Mouse (Mus musculus): Measurements from ENCODE around the gene a. TPM values are rescaled to one million over a fixed set of nuclear protein-coding genes. Genes with fewer than 3 reads are reported as not detected.
"Not testable (repeated sequence)": the region's sequence is repeated elsewhere in the genome, so short reads cannot be mapped to it uniquely, and the experiment has no call there.

Gene a
- polyA plus RNA-seq, 1 experiment from 2014 or later = 0.18 TPM

DNA sequence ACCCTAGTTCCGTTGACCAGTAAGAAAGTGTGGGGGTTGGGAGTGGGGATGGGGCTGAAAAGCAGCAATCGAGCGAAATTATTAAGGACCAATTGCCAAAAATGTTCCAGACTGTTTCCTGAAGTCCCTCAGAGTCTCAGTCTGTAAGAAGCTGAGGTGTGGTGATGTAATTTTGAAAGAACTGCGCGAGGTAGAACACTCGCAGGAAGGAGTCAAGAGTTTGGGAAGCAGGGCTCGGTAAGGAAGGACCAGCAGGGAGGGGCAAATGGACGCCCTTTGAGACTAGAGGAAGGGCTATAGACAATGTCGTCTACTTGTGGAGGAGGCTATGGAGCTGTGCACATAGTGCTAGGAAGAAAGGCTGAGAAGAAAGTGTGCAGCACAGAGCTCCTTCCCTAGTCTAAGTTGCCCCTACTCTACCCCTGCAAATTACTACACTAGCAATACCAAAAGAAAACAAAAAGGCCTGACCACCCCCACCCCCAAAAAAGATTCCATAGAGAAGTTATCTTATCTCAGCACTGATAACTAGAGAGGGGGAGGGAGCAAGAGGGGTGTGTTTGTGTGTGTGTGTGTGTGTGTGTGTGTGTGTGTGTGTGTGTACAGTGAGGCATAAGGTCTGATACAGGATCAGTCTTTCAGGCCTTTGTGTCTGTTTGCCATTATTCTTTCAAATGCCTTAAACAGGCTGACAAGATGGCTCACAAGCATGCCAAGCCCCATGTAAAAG is 260.6 kb downstream of the a start:
- 11% methylated on average over 9 of the region's 9 CpGs for WGBS
- H3K4me3 ChIP-seq (ENCODE audit: low read depth, low read length) = peak overlapping the region; percentile 44
- no peak for ATAC-seq
- peaks cover 13% of the 10 kb centered on the region; the same call in 1 of the 2 replicates for H3K4me1 ChIP-seq (replicated peaks; ENCODE audit: control insufficient read depth, insufficient read depth, low read length)
- H3K27me3 ChIP-seq (replicated peaks; ENCODE audit: control insufficient read depth, insufficient read depth, low read length) = no peaks in the 10 kb centered on the region
- H3K27ac ChIP-seq (ENCODE audit: low read depth, low read length) = 0 out of 2 replicates have a peak overlapping the region, but pooled peaks have one; percentile 64
- no peak for TF ChIP-seq CTCF (IDR thresholded peaks at IDR 0.05; ENCODE audit: low read depth)
- H3K36me3 ChIP-seq (ENCODE audit: control insufficient read depth, insufficient read depth) = no peaks in the 10 kb centered on the region
- H3K9me3 ChIP-seq (ENCODE audit: control insufficient read depth) = no peaks in the 10 kb centered on the region
- H3K4me2 ChIP-seq (replicated peaks; ENCODE audit: low read depth) = peak overlapping the region; percentile 76
- no peak overlapping the region for H3K9ac ChIP-seq (ENCODE audit: low read depth, low read length)

DNA sequence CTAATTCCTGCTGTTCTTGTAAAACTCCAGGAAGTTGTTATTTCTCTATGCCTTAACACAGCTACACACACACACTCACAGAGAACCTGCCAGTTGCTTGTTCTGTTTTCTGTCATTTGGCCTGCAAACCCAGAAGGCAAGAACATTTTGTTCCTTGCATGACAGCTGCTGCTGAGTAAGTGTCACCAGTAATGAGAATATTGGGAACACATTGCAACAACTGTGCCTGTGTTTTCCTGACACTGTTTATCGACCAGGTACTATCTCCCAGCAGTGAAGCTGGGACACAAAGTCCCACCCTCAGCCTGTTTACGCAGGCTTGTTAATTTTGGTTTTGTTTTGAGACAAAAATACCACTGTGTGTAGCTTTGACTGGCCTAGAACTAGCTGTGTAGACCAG is 261.5 kb downstream of the a start:
- whole genome bisulfite sequencing = 72% methylated on average over 2 of the region's 2 CpGs
- no peaks in the 10 kb centered on the region for H3K9me3 ChIP-seq (ENCODE audit: control insufficient read depth)
- H3K9ac ChIP-seq (ENCODE audit: low read depth, low read length) = no peak overlapping the region
- H3K27ac ChIP-seq (ENCODE audit: low read depth, low read length) = no peak overlapping the region
- H3K4me2 ChIP-seq (replicated peaks; ENCODE audit: low read depth) = no peak overlapping the region
- TF ChIP-seq CTCF (IDR thresholded peaks at IDR 0.05; ENCODE audit: low read depth) = no peak
- no peak for ATAC-seq
- no peaks in the 10 kb centered on the region for H3K36me3 ChIP-seq (ENCODE audit: control insufficient read depth, insufficient read depth)
- no peaks in the 10 kb centered on the region for H3K27me3 ChIP-seq (replicated peaks; ENCODE audit: control insufficient read depth, insufficient read depth, low read length)
- peaks cover 13% of the 10 kb centered on the region; the same call in 1 of the 2 replicates for H3K4me1 ChIP-seq (replicated peaks; ENCODE audit: control insufficient read depth, insufficient read depth, low read length)
- H3K4me3 ChIP-seq (ENCODE audit: low read depth, low read length) = no peak overlapping the region

DNA sequence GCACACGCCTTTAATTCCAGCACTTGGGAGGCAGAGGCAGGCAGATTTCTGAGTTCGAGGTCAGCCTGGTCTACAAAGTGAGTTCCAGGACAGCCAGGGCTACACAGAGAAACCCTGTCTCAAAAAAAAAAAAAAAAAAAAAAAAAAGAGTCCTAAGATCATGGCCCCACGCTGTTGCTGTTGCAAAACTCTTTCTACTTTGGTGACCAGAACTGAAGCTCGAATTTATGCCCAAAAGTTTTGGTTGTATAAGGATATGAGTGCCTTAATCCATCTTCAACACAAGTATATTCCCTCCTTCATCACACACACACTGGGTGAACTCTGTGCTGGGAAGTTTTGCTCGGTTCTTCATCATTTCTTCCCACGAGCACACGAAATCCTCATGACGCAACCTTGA is 262.3 kb downstream of the a start:
- H3K27ac ChIP-seq (ENCODE audit: low read depth, low read length); H3K27me3 ChIP-seq (replicated peaks; ENCODE audit: control insufficient read depth, insufficient read depth, low read length); H3K4me3 ChIP-seq (ENCODE audit: low read depth, low read length); H3K4me2 ChIP-seq (replicated peaks; ENCODE audit: low read depth); H3K36me3 ChIP-seq (ENCODE audit: control insufficient read depth, insufficient read depth); ATAC-seq; H3K9ac ChIP-seq (ENCODE audit: low read depth, low read length); H3K9me3 ChIP-seq (ENCODE audit: control insufficient read depth): not testable (repeated sequence)
- 93% methylated on average over 8 of the region's 8 CpGs for WGBS
- peaks cover 13% of the 10 kb centered on the region; the same call in 1 of the 2 replicates for H3K4me1 ChIP-seq (replicated peaks; ENCODE audit: control insufficient read depth, insufficient read depth, low read length)

DNA sequence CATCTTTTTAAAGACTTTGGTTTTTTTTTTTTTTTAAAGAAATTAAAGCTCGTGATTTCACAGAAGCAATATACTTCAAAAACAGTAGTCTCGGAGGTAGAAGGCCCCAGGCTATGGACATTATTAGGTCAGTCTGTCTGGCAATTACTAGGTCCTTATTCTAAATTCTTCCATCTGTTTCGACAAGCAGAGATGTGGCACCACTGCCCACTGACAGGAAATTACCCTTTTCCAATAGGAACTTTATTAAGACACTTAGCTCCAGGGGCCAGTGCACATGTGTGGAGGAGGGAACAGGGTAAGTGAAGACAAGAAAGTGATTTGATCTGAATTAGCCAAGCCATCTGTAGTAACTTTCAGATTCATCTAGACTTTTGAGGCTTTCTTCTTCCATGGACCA is 263.5 kb downstream of the a start:
- Histone ChIP-seq H3K4me2 (replicated peaks; ENCODE audit: low read depth) (no peak overlapping the region), H3K36me3 (ENCODE audit: control insufficient read depth, insufficient read depth) (peaks cover 8% of the 10 kb centered on the region), H3K27ac (ENCODE audit: low read depth, low read length) (no peak overlapping the region), H3K9ac (ENCODE audit: low read depth, low read length) (no peak overlapping the region), H3K9me3 (ENCODE audit: control insufficient read depth) (no peaks in the 10 kb centered on the region), H3K4me1 (replicated peaks; ENCODE audit: control insufficient read depth, insufficient read depth, low read length) (peaks cover 13% of the 10 kb centered on the region; the same call in 1 of the 2 replicates), H3K27me3 (replicated peaks; ENCODE audit: control insufficient read depth, insufficient read depth, low read length) (no peaks in the 10 kb centered on the region), H3K4me3 (ENCODE audit: low read depth, low read length) (no peak overlapping the region)
- TF ChIP-seq CTCF (IDR thresholded peaks at IDR 0.05; ENCODE audit: low read depth) = no peak
- ATAC-seq = no peak
- WGBS = 90% methylated on average over 3 of the region's 3 CpGs

DNA sequence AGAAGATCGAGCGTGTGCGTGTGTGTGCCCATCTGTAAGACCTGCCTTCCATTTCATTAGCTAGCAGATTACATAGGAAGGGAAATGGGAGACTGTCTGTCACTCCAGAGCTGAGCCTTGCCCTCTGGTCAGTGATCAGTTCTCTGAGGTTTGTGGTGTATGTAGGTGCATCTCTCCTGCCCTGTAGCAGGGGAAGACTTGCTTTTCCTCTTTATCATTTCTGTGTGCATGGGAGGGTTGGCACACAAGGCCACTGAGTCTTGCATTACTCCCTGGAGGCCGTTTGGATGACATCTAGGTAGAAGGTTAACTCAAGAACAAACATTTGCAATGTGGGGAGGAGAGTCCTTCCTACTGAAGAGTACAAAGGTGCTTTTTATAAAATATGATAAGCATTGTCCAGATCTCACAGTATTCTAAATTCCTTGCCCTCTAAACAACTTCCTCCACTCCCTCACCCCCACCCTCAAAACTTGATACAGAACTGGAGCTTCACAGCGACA is 264.9 kb downstream of the a start:
- no peak overlapping the region for H3K4me3 ChIP-seq (ENCODE audit: low read depth, low read length)
- no peak for TF ChIP-seq CTCF (IDR thresholded peaks at IDR 0.05; ENCODE audit: low read depth)
- H3K9me3 ChIP-seq (ENCODE audit: control insufficient read depth) = no peaks in the 10 kb centered on the region
- peaks cover 8% of the 10 kb centered on the region; the same call in 1 of the 2 replicates for H3K4me1 ChIP-seq (replicated peaks; ENCODE audit: control insufficient read depth, insufficient read depth, low read length)
- H3K9ac ChIP-seq (ENCODE audit: low read depth, low read length) = no peak overlapping the region
- H3K36me3 ChIP-seq (ENCODE audit: control insufficient read depth, insufficient read depth) = peaks cover 16% of the 10 kb centered on the region
- H3K27me3 ChIP-seq (replicated peaks; ENCODE audit: control insufficient read depth, insufficient read depth, low read length) = no peaks in the 10 kb centered on the region
- H3K4me2 ChIP-seq (replicated peaks; ENCODE audit: low read depth) = no peak overlapping the region
- H3K27ac ChIP-seq (ENCODE audit: low read depth, low read length) = no peak overlapping the region; the same call in 1 of the 2 replicates
- 32% methylated on average over 5 of the region's 5 CpGs for WGBS
- peak; percentile 34 for ATAC-seq

DNA sequence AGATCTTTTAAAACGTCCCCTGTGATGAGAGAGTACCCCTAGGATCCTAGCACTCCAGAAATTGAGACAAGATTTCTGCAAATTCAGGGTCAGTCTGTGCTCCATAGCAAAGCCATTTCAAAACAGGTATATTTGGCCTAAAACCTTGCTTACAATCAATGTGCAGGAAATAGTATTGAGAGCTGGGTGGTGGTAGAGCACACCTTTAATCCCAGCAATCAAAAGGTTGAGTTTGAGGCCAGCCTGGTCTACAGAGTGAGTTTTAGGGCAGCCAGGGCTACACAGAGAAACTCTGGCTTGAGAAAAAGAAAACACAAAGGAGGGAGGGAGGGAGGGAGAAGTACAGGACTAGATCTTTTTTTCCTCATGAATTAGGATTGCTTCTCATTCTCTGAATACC is 266.2 kb downstream of the a start:
- H3K9ac ChIP-seq (ENCODE audit: low read depth, low read length) = no peak overlapping the region
- H3K4me2 ChIP-seq (replicated peaks; ENCODE audit: low read depth) = no peak overlapping the region
- peaks cover 8% of the 10 kb centered on the region; the same call in 1 of the 2 replicates for H3K4me1 ChIP-seq (replicated peaks; ENCODE audit: control insufficient read depth, insufficient read depth, low read length)
- H3K9me3 ChIP-seq (ENCODE audit: control insufficient read depth) = no peaks in the 10 kb centered on the region
- H3K4me3 ChIP-seq (ENCODE audit: low read depth, low read length) = no peak overlapping the region
- ATAC-seq = no peak
- H3K36me3 ChIP-seq (ENCODE audit: control insufficient read depth, insufficient read depth) = peaks cover 27% of the 10 kb centered on the region
- H3K27me3 ChIP-seq (replicated peaks; ENCODE audit: control insufficient read depth, insufficient read depth, low read length) = no peaks in the 10 kb centered on the region
- TF ChIP-seq CTCF (IDR thresholded peaks at IDR 0.05; ENCODE audit: low read depth) = no peak
- WGBS = 74% methylated on average over 1 of the region's 1 CpGs
- H3K27ac ChIP-seq (ENCODE audit: low read depth, low read length) = no peak overlapping the region

Data from intestine, postnatal 0 days (tissue).